Mouse (Mus musculus): ENCODE measurements around the gene Plek. TPM values are rescaled to one million over a fixed set of nuclear protein-coding genes. Genes with fewer than 3 reads are reported as not detected.
A peak's percentile ranks its signal among the peaks of the same experiment; 100 is the strongest.

Gene Plek
- total RNA-seq, 1 experiment = 0.54 TPM

GRCm38 (mm10) chr11:16950976-16951760 is 101.0 kb downstream of the Plek start, which contains the start of gene Fbxo48:
Gene Fbxo48 (plus strand): TSS chr11:16951375.
- Histone ChIP-seq H3K4me3 (ENCODE audit: insufficient read depth in 1 of 2, low read depth in 1 of 2, low read length in 2 of 2, poor library complexity in 1 of 2, severe bottlenecking in 1 of 2) (peak within 1 kb of the TSS; percentile 80 to 82), H3K9me3 (ENCODE audit: control insufficient read depth, insufficient read depth, low read depth, low read length) (no peaks in the 10 kb centered on the region), H3K36me3 (ENCODE audit: control insufficient read depth, insufficient read depth, low read length, poor library complexity, severe bottlenecking) (no peaks in the 10 kb centered on the region), H3K27ac (ENCODE audit: insufficient read depth, low read depth, low read length, poor library complexity, severe bottlenecking) (no peak within 1 kb of the TSS), H3K4me1 (ENCODE audit: control insufficient read depth in 2 of 2, insufficient read depth in 2 of 2, low read length in 2 of 2, poor library complexity in 1 of 2) (peaks cover 0 to 2% of the 10 kb centered on the region in 2 experiments; a peak in 1 of 4 replicates), H3K9ac (ENCODE audit: insufficient read depth, low read depth, low read length, poor library complexity, severe bottlenecking) (peak within 1 kb of the TSS; percentile 94)
- in situ Hi-C loops (cut with MboI; ENCODE audit: low sequenced_read_pairs in 2 of 2, unreplicated experiment in 2 of 2) = no loop called here
- DNase-seq (ENCODE audit: low read depth, low spot score) = peak; percentile 98
- TF ChIP-seq MAFK (IDR thresholded peaks at IDR 0.05; ENCODE audit: insufficient read depth, low read depth, low read length) = no peak
- TF ChIP-seq CHD2 (IDR thresholded peaks at IDR 0.05; ENCODE audit: low read depth, low read length) = peak; percentile 50
- peak; percentile 98 for TF ChIP-seq HCFC1 (IDR thresholded peaks at IDR 0.05; ENCODE audit: borderline replicate concordance, insufficient read depth, low read length)
- TF ChIP-seq ZC3H11A (IDR thresholded peaks at IDR 0.05; ENCODE audit: borderline replicate concordance, low read depth, low read length) = no peak
- TF ChIP-seq ZNF384 (IDR thresholded peaks at IDR 0.05; ENCODE audit: low read depth, low read length) = no peak

GRCm38 (mm10) chr11:16950226-16950975 is 101.8 kb downstream of the Plek start:
- TF ChIP-seq MAFK (IDR thresholded peaks at IDR 0.05; ENCODE audit: insufficient read depth, low read depth, low read length) (no peak), ZC3H11A (IDR thresholded peaks at IDR 0.05; ENCODE audit: borderline replicate concordance, low read depth, low read length) (no peak), ZNF384 (IDR thresholded peaks at IDR 0.05; ENCODE audit: low read depth, low read length) (no peak)
- Histone ChIP-seq H3K9me3 (ENCODE audit: control insufficient read depth, insufficient read depth, low read depth, low read length) (no peaks in the 10 kb centered on the region), H3K9ac (ENCODE audit: insufficient read depth, low read depth, low read length, poor library complexity, severe bottlenecking) (peak overlapping the region; percentile 76), H3K4me3 (ENCODE audit: insufficient read depth in 1 of 2, low read depth in 1 of 2, low read length in 2 of 2, poor library complexity in 1 of 2, severe bottlenecking in 1 of 2) (peak overlapping the region; percentile 73 to 80), H3K27ac (ENCODE audit: insufficient read depth, low read depth, low read length, poor library complexity, severe bottlenecking) (no peak overlapping the region), H3K36me3 (ENCODE audit: control insufficient read depth, insufficient read depth, low read length, poor library complexity, severe bottlenecking) (no peaks in the 10 kb centered on the region), H3K4me1 (ENCODE audit: control insufficient read depth in 2 of 2, insufficient read depth in 2 of 2, low read length in 2 of 2, poor library complexity in 1 of 2) (peaks cover 0 to 2% of the 10 kb centered on the region in 2 experiments; a peak in 1 of 4 replicates)
- in situ Hi-C loops (cut with MboI; ENCODE audit: low sequenced_read_pairs in 2 of 2, unreplicated experiment in 2 of 2) = no loop called here
- DNase-seq (ENCODE audit: low read depth, low spot score) = no peak

GRCm38 (mm10) chr11:16948756-16949155 is 103.4 kb downstream of the Plek start:
- DNase-seq (ENCODE audit: low read depth, low spot score) = peak; percentile 40
- no peak overlapping the region for H3K4me3 ChIP-seq (ENCODE audit: insufficient read depth in 1 of 2, low read depth in 1 of 2, low read length in 2 of 2, poor library complexity in 1 of 2, severe bottlenecking in 1 of 2)
- no peak overlapping the region for H3K9ac ChIP-seq (ENCODE audit: insufficient read depth, low read depth, low read length, poor library complexity, severe bottlenecking)
- in situ Hi-C loops (cut with MboI; ENCODE audit: low sequenced_read_pairs in 2 of 2, unreplicated experiment in 2 of 2) = loop anchor here in 1 of 2 experiments (10.0 kb wide), 1 partner anchor 424 kb away; no protein-coding TSS in a partner anchor
- no peaks in the 10 kb centered on the region for H3K36me3 ChIP-seq (ENCODE audit: control insufficient read depth, insufficient read depth, low read length, poor library complexity, severe bottlenecking)
- TF ChIP-seq MAFK (IDR thresholded peaks at IDR 0.05; ENCODE audit: insufficient read depth, low read depth, low read length) (no peak), ZNF384 (IDR thresholded peaks at IDR 0.05; ENCODE audit: low read depth, low read length) (no peak), CHD2 (IDR thresholded peaks at IDR 0.05; ENCODE audit: low read depth, low read length) (no peak), HCFC1 (IDR thresholded peaks at IDR 0.05; ENCODE audit: borderline replicate concordance, insufficient read depth, low read length) (no peak), ZC3H11A (IDR thresholded peaks at IDR 0.05; ENCODE audit: borderline replicate concordance, low read depth, low read length) (peak; percentile 89)
- H3K27ac ChIP-seq (ENCODE audit: insufficient read depth, low read depth, low read length, poor library complexity, severe bottlenecking) = no peak overlapping the region
- H3K4me1 ChIP-seq (ENCODE audit: control insufficient read depth in 2 of 2, insufficient read depth in 2 of 2, low read length in 2 of 2, poor library complexity in 1 of 2) = peaks cover 0 to 2% of the 10 kb centered on the region in 2 experiments; a peak in 1 of 4 replicates
- H3K9me3 ChIP-seq (ENCODE audit: control insufficient read depth, insufficient read depth, low read depth, low read length) = no peaks in the 10 kb centered on the region

- Histone ChIP-seq H3K9me3 (ENCODE audit: control insufficient read depth, insufficient read depth, low read depth, low read length) (no peaks in the 10 kb centered on the region), H3K9ac (ENCODE audit: insufficient read depth, low read depth, low read length, poor library complexity, severe bottlenecking) (no peak overlapping the region), H3K36me3 (ENCODE audit: control insufficient read depth, insufficient read depth, low read length, poor library complexity, severe bottlenecking) (no peaks in the 10 kb centered on the region), H3K4me3 (ENCODE audit: insufficient read depth in 1 of 2, low read depth in 1 of 2, low read length in 2 of 2, poor library complexity in 1 of 2, severe bottlenecking in 1 of 2) (no peak overlapping the region), H3K27ac (ENCODE audit: insufficient read depth, low read depth, low read length, poor library complexity, severe bottlenecking) (no peak overlapping the region), H3K4me1 (ENCODE audit: control insufficient read depth in 2 of 2, insufficient read depth in 2 of 2, low read length in 2 of 2, poor library complexity in 1 of 2) (no peaks in the 10 kb centered on the region)
- no peak for TF ChIP-seq HCFC1 (IDR thresholded peaks at IDR 0.05; ENCODE audit: borderline replicate concordance, insufficient read depth, low read length)
- TF ChIP-seq ZC3H11A (IDR thresholded peaks at IDR 0.05; ENCODE audit: borderline replicate concordance, low read depth, low read length) = no peak
- no peak for TF ChIP-seq CHD2 (IDR thresholded peaks at IDR 0.05; ENCODE audit: low read depth, low read length)
- TF ChIP-seq MAFK (IDR thresholded peaks at IDR 0.05; ENCODE audit: insufficient read depth, low read depth, low read length) = no peak
- no peak for TF ChIP-seq ZNF384 (IDR thresholded peaks at IDR 0.05; ENCODE audit: low read depth, low read length)
- in situ Hi-C loops (cut with MboI; ENCODE audit: low sequenced_read_pairs in 2 of 2, unreplicated experiment in 2 of 2) = loop anchor here in 1 of 2 experiments (10.0 kb wide), 1 partner anchor 418 kb away; no protein-coding TSS in a partner anchor
- DNase-seq (ENCODE audit: low read depth, low spot score) = no peak
Measured at GRCm38 (mm10) chr11:16943016-16943415, 109.2 kb downstream of the Plek start.
